Mouse (Mus musculus) forebrain, embryonic 11.5 days (tissue): Measurements from ENCODE around the gene Susd5. TPM values are rescaled to one million over a fixed set of nuclear protein-coding genes. Genes with fewer than 3 reads are reported as not detected.

Source experiments
- ATAC-seq: fragments of 200-750 bp; cut with Nextera tagmentation; replicated peaks from 2 replicates; pipeline ENCODE4 v1.8.0; 2017; ENCODE audit warnings: moderate TSS enrichment; ENCODE audit not compliant: low FRiP score
- DNase-seq: peaks from one replicate; pipeline ENCODE4 v3.0.0-alpha.2; 2017; ENCODE audit warnings: low spot score
- H3K27ac ChIP-seq: fragments of 300-500 bp; sonication (generic); 2 replicates; pipeline ENCODE4 v1.5.1; 2014; ENCODE audit warnings: low read depth, low read length
- H3K27me3 ChIP-seq: fragments of 300-500 bp; sonication (generic); 2 replicates; pipeline ENCODE4 v1.6.1; 2014; ENCODE audit warnings: mild to moderate bottlenecking, low read length, mixed read lengths; ENCODE audit not compliant: control insufficient read depth, insufficient read depth
- H3K36me3 ChIP-seq: fragments of 300-500 bp; sonication (generic); 2 replicates; pipeline ENCODE4 v1.6.1; 2014; ENCODE audit warnings: mild to moderate bottlenecking, low read length, moderate library complexity, mixed read lengths; ENCODE audit not compliant: control insufficient read depth, insufficient read depth
- H3K4me1 ChIP-seq: fragments of 300-500 bp; sonication (generic); replicated peaks from 2 replicates; pipeline ENCODE4 v1.6.1; 2014; ENCODE audit warnings: low read length, mixed read lengths; ENCODE audit not compliant: control insufficient read depth, insufficient read depth
- H3K4me2 ChIP-seq: fragments of 300-500 bp; sonication (generic); 2 replicates; pipeline ENCODE4 v1.6.1; 2014; ENCODE audit warnings: low read depth, mild to moderate bottlenecking, low read length, moderate library complexity, mixed read lengths; ENCODE audit not compliant: severe bottlenecking
- H3K4me3 ChIP-seq: fragments of 300-500 bp; sonication (generic); 2 replicates; pipeline ENCODE4 v1.5.1; 2014; ENCODE audit warnings: low read depth, low read length
- H3K9ac ChIP-seq: fragments of 300-500 bp; sonication (generic); 2 replicates; pipeline ENCODE4 v1.6.1; 2014; ENCODE audit warnings: low read length
- H3K9me3 ChIP-seq: fragments of 300-500 bp; sonication (generic); 2 replicates; pipeline ENCODE4 v1.6.1; 2016; ENCODE audit warnings: low read length, mixed read lengths; ENCODE audit not compliant: control insufficient read depth
- WGBS: fragments of 180-500 bp; shearing (Covaris S2); extraction: QIAGEN DNeasy Blood & Tissue Kit; methylation state at CpG from one replicate; pipeline ENCODE4 v1.1.7; 2014; 5-methylcytosine and 5-hydroxymethylcytosine counted together
- polyA plus RNA-seq: library from polyadenylated mRNA; unstranded; fragments of >200 nt; fragmentation: Nextera tagmentation; extraction: Ambion mirVana; gene quantifications from 2 replicates; pipeline ENCODE4 v1.2.1, GENCODE M21; 2014

The Susd5 gene
- polyA plus RNA-seq, result 0.08 TPM in 1 of 2 replicates, not detected in the other

- DNase-seq, result peak; percentile 60
- no peak within 1 kb of the TSS for H3K27ac ChIP-seq
- H3K4me2 ChIP-seq, result peak within 1 kb of the TSS; percentile 85
- 1% methylated on average over 59 of the region's 60 CpGs for WGBS
- H3K9me3 ChIP-seq, result no peaks in the 10 kb centered on the region
- H3K36me3 ChIP-seq, result no peaks in the 10 kb centered on the region
- H3K4me3 ChIP-seq, result peak within 1 kb of the TSS; percentile 47
- peaks cover 7% of the 10 kb centered on the region; the same call in 1 of the 2 replicates for H3K4me1 ChIP-seq
- peak; percentile 67 for ATAC-seq
- peak within 1 kb of the TSS; percentile 50 for H3K9ac ChIP-seq
- H3K27me3 ChIP-seq, result peaks cover 23% of the 10 kb centered on the region
These were observed at the start of gene Susd5 for GRCm38 (mm10) chr9:114057090-114057796. TSS of gene Susd5 (plus strand) at chr9:114057140.

DNA sequence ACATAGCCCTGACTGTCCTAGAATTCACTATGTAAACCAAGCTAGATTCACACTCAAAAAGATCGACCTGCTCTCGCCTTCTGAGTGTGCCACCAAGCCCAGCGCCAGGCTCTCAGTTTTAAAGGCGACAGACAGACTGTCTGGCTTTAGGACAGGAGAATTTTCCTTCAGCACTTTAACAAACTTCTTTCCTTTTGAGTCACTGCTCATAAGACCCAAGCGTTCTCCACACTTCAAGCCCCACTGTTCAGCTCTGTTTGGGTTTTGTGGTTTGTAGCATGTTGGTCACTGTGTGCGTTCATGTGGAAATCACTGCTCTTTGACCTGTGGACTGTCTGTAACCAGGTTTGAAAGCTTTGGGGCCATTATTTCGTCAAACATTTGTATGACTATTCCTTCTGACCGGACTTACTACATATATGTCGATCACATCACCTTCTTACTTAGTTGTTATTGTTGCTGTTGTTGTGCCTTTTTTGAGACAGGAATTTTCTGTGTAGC, 49.0 kb upstream of the Susd5 start:
- Histone ChIP-seq H3K9me3 (no peaks in the 10 kb centered on the region), H3K4me3 (no peak overlapping the region), H3K27ac (no peak overlapping the region), H3K27me3 (no peaks in the 10 kb centered on the region), H3K4me2 (no peak overlapping the region), H3K4me1 (no peaks in the 10 kb centered on the region), H3K9ac (no peak overlapping the region), H3K36me3 (no peaks in the 10 kb centered on the region)
- ATAC-seq, result no peak
- DNase-seq, result no peak
- 94% methylated on average over 9 of the region's 9 CpGs for WGBS

- no peak for DNase-seq
- 47% methylated on average over 5 of the region's 5 CpGs for WGBS
- no peak overlapping the region for H3K4me2 ChIP-seq
- H3K27me3 ChIP-seq, result no peaks in the 10 kb centered on the region
- H3K4me1 ChIP-seq, result no peaks in the 10 kb centered on the region
- no peak overlapping the region for H3K4me3 ChIP-seq
- no peak overlapping the region for H3K9ac ChIP-seq
- H3K27ac ChIP-seq, result no peak overlapping the region
- no peak for ATAC-seq
- H3K36me3 ChIP-seq, result no peaks in the 10 kb centered on the region
- H3K9me3 ChIP-seq, result no peaks in the 10 kb centered on the region
These were observed 47.4 kb upstream of the Susd5 start for GRCm38 (mm10) chr9:114009526-114009925.

DNA sequence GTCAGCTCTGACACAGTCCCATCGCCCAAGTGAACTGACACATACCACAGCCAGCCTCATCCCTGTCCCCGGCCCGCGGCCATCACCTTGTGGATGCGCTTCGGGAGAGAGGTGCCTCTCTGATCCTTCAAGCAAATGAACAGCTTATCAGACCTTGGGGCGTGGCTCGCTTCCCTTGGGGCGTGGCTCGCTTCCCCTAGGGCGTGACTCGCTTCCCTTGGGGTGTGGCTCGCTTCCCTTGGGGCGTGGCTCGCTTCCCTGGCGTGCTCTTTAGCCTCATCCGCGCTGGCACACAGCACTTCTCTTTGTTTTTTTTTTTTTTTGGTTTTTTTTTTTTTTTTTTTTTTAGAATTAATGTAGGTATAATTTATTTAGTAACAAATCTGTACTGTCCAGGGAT, 45.7 kb upstream of the Susd5 start:
- H3K4me1 ChIP-seq, result no peaks in the 10 kb centered on the region
- peak; percentile 42; the same call in 1 of the 2 replicates for ATAC-seq
- H3K9ac ChIP-seq, result no peak overlapping the region
- no peak overlapping the region for H3K27ac ChIP-seq
- H3K4me2 ChIP-seq, result no peak overlapping the region
- 69% methylated on average over 18 of the region's 18 CpGs for WGBS
- H3K4me3 ChIP-seq, result no peak overlapping the region
- no peaks in the 10 kb centered on the region for H3K27me3 ChIP-seq
- DNase-seq, result no peak
- no peaks in the 10 kb centered on the region for H3K36me3 ChIP-seq
- H3K9me3 ChIP-seq, result no peaks in the 10 kb centered on the region

DNA sequence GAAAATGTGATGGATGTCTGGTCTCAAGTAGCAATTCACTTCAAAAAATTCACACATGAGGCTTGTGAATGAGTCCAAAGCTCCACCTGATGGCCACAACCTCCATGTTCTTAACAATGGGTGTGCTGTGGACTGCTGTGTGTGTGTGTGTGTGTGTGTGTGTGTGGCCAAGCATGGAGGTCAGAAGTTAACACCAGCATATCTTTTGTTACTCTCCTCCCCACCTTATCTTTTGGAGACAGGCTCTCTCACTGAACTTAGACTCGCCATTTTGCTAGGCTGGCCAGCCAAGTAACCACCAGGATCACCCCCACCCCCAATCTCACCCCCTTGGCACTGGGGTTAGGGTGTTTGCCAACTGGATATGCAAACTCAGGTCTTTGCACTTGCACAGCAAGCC, 42.9 kb upstream of the Susd5 start:
- DNase-seq, result no peak

GRCm38 (mm10) chr9:114015724-114016123, 41.2 kb upstream of the Susd5 start:
- Histone ChIP-seq H3K4me1 (no peaks in the 10 kb centered on the region), H3K9me3 (no peaks in the 10 kb centered on the region; the same call in 1 of the 2 replicates), H3K9ac (no peak overlapping the region), H3K4me3 (no peak overlapping the region), H3K27me3 (no peaks in the 10 kb centered on the region), H3K4me2 (no peak overlapping the region), H3K27ac (no peak overlapping the region), H3K36me3 (no peaks in the 10 kb centered on the region)
- no peak for ATAC-seq
- no peak for DNase-seq
- WGBS, result 93% methylated on average over 4 of the region's 4 CpGs

More for the DNA sequence above, 42.9 kb upstream of the Susd5 start:
- ATAC-seq, result no peak
- 80% methylated on average over 1 of the region's 1 CpGs for WGBS
- no peak overlapping the region for H3K4me2 ChIP-seq
- H3K4me1 ChIP-seq, result no peaks in the 10 kb centered on the region
- H3K9me3 ChIP-seq, result no peaks in the 10 kb centered on the region; the same call in 1 of the 2 replicates
- H3K27me3 ChIP-seq, result no peaks in the 10 kb centered on the region
- H3K4me3 ChIP-seq, result no peak overlapping the region
- no peaks in the 10 kb centered on the region for H3K36me3 ChIP-seq
- no peak overlapping the region for H3K27ac ChIP-seq
- no peak overlapping the region for H3K9ac ChIP-seq

- no peaks in the 10 kb centered on the region for H3K27me3 ChIP-seq
- H3K9me3 ChIP-seq, result no peaks in the 10 kb centered on the region; the same call in 1 of the 2 replicates
- WGBS, result 84% methylated on average over 4 of the region's 4 CpGs
- no peak overlapping the region for H3K9ac ChIP-seq
- no peaks in the 10 kb centered on the region for H3K36me3 ChIP-seq
- no peak overlapping the region for H3K4me3 ChIP-seq
- H3K27ac ChIP-seq, result no peak overlapping the region
- no peaks in the 10 kb centered on the region for H3K4me1 ChIP-seq
- no peak overlapping the region for H3K4me2 ChIP-seq
- DNase-seq, result no peak
- ATAC-seq, result no peak
These were observed 40.5 kb upstream of the Susd5 start for GRCm38 (mm10) chr9:114016402-114016801.

DNA sequence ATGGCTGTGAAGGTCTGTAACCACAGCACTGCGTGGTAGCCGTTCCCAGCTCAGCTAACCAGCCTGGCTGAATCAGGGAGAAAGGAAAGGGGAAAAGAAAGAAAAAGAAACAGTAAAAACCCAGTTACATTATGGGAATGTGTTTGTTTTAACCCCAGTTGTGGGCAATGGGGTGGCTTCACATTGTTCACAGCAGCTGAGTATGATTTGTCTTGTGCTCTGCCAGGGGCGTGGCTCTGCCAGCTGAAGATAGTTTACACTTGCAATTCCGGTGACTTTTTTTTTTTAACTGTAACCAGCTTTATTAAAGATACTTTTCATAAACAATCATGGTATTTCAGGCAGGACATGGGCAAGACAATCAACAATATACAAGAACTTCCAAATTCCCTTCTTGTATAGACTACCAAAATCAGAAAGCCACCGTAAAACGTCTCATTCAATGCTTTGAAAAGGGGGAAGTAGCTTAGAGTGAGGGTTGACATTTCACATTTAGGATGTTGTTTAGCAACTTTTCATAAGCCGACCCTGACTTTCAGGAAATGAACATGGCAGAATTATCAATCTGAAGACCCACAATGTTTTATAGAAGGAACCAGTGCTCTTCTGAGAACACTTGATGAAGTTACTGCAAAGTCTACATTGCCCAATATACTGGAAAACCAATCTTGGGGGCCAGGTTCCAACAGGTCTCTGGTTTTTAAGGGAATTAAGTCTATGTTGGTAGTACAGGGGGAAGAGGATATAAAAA, 37.8 kb upstream of the Susd5 start:
- Histone ChIP-seq H3K4me3 (no peak overlapping the region), H3K4me2 (no peak overlapping the region), H3K36me3 (no peaks in the 10 kb centered on the region), H3K27ac (no peak overlapping the region), H3K4me1 (no peaks in the 10 kb centered on the region), H3K9ac (no peak overlapping the region), H3K9me3 (no peaks in the 10 kb centered on the region; the same call in 1 of the 2 replicates), H3K27me3 (no peaks in the 10 kb centered on the region)
- no peak for DNase-seq
- 90% methylated on average over 7 of the region's 7 CpGs for WGBS
- no peak for ATAC-seq
